Mouse (Mus musculus) lung, adult 2 months (tissue): ENCODE results near the gene Pde6b. TPM values are rescaled to one million over a fixed set of nuclear protein-coding genes. Genes with fewer than 3 reads are reported as not detected.
A peak's percentile ranks its signal among the peaks of the same experiment; 100 is the strongest.

Experiments
- DNase-seq: peaks from one replicate; pipeline ENCODE4 v3.0.0; 2022
- H3K4me1 ChIP-seq: fragments of 200-500 bp; 2 replicates; pipeline ENCODE4 v1.6.1; 2011; ENCODE audit warnings: low read length; ENCODE audit not compliant: control insufficient read depth, insufficient read depth
- H3K4me3 ChIP-seq: fragments of 200-500 bp; replicated peaks from 2 replicates; pipeline ENCODE3; 2011; ENCODE audit warnings: low read depth, mild to moderate bottlenecking, control low read depth, low read length; ENCODE audit errors: extremely low read depth
- CTCF ChIP-seq: fragments of 200-500 bp; IDR thresholded peaks from 2 replicates; pipeline ENCODE4 v1.5.1; 2011; ENCODE audit warnings: mild to moderate bottlenecking, low read length, control low read depth; ENCODE audit not compliant: insufficient read depth
- POLR2A ChIP-seq: fragments of 200-500 bp; IDR thresholded peaks from 2 replicates; pipeline ENCODE4 v1.6.1; 2011; ENCODE audit warnings: low read depth, mild to moderate bottlenecking, control low read depth, low read length, borderline replicate concordance; ENCODE audit errors: extremely low read depth
- WGBS: fragments of 180-500 bp; shearing (Covaris S2); methylation state at CpG from one replicate; pipeline ENCODE4 v1.1.7; 2018; 5-methylcytosine and 5-hydroxymethylcytosine counted together
- polyA plus RNA-seq: library from polyadenylated mRNA; depleted of rRNA; stranded (reverse); fragments of >200 nt; gene quantifications from 2 replicates; pipeline ENCODE4 v1.2.3, GENCODE M21; 2012

Pde6b gene
- polyA plus RNA-seq, 1 experiment, result not detected

DNA sequence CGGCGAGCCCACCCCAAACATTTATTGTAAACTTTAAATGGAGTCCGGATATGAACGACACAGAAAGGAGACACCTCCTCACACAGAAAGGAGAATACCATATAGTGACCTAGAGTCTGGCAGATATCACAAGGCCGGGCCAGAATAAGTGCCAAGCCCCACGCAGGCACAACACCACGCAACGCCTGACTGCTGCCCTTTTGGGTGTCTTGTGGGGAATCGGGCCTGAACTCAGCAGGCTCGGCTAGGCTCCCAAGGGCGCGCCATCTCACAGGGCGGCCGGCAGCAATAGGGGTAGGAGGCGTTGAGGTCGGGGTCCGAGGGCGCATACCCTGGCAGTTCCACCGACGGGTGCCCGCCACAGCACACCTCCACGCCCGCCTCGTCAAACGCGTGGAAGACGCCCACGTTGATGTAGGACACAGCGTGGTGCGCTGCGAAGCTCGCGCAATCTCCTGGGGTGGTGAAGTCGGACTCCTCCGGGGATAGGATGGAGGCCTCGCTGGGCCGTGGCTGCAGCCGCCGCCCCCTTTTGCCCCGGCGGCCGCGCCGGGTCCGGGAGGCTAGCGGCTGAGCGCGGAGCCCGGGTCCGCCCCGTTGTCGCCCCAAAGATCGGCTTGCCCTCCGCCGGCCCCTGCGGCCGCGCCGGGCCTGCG, 21.7 kb upstream of the Pde6b start:
- WGBS, result 3% methylated on average over 60 of the region's 60 CpGs
- peaks cover 5% of the 10 kb centered on the region; the same call in 1 of the 2 replicates for H3K4me1 ChIP-seq
- peak overlapping the region; percentile 1 for H3K4me3 ChIP-seq
- TF ChIP-seq POLR2A (no peak), CTCF (no peak)
- no peak for DNase-seq

- peaks cover 5% of the 10 kb centered on the region; the same call in 1 of the 2 replicates for H3K4me1 ChIP-seq
- TF ChIP-seq POLR2A (no peak), CTCF (no peak)
- H3K4me3 ChIP-seq, result peak overlapping the region; percentile 48
- peak; percentile 24 for DNase-seq
- under 1% methylated on average over 83 of the region's 100 CpGs for WGBS
Observed at GRCm38 (mm10) chr5:108366984-108367841, 21.0 kb upstream of the Pde6b start.

- no peak for DNase-seq
Observed at GRCm38 (mm10) chr5:108367871-108368332, 20.3 kb upstream of the Pde6b start, which contains the start of gene Gm42517. Gm42517 (minus strand) TSS chr5:108367922.

DNA sequence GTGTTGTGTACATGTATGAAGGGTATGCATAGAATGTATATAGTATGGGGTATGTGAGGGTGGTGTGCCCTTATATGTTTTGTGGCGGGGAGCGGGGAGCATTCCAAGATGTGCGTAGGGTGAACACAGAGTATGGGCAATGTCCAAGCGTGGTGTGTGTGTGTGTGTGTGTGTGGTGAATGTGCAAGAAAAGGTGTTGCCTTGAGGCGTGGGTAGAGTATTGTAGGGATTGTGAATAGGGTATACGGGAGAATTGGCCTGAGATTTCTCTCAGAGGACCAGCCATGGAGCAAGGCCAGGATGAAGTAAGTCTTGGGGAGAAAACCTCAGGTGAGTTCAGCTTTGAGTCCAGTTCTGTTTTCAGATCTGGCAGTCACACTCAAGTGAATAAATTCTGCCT, 19.7 kb upstream of the Pde6b start:
- no peak overlapping the region for H3K4me3 ChIP-seq
- 10% methylated on average over 6 of the region's 6 CpGs for WGBS
- TF ChIP-seq POLR2A (no peak), CTCF (no peak)
- peaks cover 5% of the 10 kb centered on the region; the same call in 1 of the 2 replicates for H3K4me1 ChIP-seq
- DNase-seq, result no peak

More at GRCm38 (mm10) chr5:108367871-108368332, 20.3 kb upstream of the Pde6b start, which contains the start of gene Gm42517:
- peaks cover 5% of the 10 kb centered on the region; the same call in 1 of the 2 replicates for H3K4me1 ChIP-seq
- WGBS, result 1% methylated on average over 35 of the region's 36 CpGs
- H3K4me3 ChIP-seq, result peak within 1 kb of the TSS; percentile 48
- TF ChIP-seq CTCF, result no peak
- no peak for TF ChIP-seq POLR2A

DNA sequence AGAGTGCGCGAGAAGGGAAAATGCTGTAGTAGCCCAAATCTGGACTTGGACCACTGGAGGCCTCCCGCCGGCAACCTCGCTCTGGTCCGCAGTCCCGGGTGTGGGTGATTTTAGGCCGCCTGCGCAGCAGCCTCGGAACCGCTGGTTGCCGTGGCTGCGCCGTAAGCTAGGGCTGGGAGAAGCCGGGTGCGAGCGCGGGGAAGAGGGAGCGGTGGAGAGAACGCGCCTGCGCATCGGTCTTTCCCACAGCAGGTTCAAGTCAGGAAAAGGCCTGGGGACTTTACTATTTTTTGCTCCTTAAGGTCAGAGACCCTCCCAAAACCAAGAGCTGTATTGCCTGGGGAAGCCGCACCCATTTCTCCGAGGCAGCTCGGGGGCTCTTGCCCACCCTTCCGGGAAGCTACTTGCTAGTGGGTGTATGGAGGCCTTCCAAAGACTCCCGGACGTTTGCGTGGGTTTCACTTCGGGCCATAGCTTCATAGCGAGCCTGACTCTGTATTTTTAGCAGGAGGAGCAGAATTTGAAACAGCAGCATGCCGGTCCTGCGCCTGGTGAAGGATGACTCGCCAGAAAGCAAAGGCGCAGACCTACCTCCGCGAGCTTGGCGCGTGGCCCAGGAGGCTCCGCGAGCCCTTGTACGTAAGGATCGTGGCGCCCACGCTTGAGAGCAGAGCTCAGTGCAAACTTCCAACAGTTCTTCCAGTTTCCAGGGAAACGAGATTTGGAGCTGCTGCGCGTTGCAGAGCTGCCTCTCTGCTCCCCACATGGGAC, 19.2 kb upstream of the Pde6b start:
- under 1% methylated on average over 49 of the region's 49 CpGs for WGBS
- TF ChIP-seq CTCF, result no peak
- no peak for TF ChIP-seq POLR2A
- Histone ChIP-seq H3K4me3 (peak overlapping the region; percentile 39), H3K4me1 (peaks cover 5% of the 10 kb centered on the region; the same call in 1 of the 2 replicates)
- peak; percentile 14 for DNase-seq

- Histone ChIP-seq H3K4me1 (peaks cover 5% of the 10 kb centered on the region; the same call in 1 of the 2 replicates), H3K4me3 (no peak overlapping the region)
- TF ChIP-seq POLR2A (no peak), CTCF (no peak)
- DNase-seq, result no peak
- WGBS, result 6% methylated on average over 6 of the region's 6 CpGs
Observed at GRCm38 (mm10) chr5:108369964-108370363, 18.2 kb upstream of the Pde6b start.

DNA sequence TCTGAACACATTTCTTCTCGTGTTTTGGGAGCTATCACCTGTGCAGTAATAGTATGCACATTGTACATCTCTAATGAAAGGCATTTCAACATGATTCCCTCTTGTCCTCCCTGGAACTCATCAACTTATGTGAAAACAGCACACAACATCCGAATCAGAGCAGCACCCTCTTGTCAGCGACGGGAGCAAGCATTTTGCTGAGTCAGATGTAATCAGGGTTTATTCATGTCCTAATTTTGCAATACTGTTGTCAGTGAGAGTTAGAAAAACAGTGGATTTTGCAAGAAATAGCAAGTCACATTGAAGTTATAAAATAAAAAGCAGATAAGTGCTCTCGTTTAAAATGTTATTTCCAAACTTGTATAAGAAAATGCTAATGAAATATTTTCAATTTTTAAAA, 14.1 kb upstream of the Pde6b start:
- Histone ChIP-seq H3K4me3 (no peak overlapping the region), H3K4me1 (no peaks in the 10 kb centered on the region; the same call in 1 of the 2 replicates)
- WGBS, result 65% methylated on average over 5 of the region's 5 CpGs
- no peak for TF ChIP-seq POLR2A
- no peak for TF ChIP-seq CTCF
- no peak for DNase-seq

- H3K4me3 ChIP-seq, result no peak overlapping the region
- no peak for DNase-seq
- WGBS, result 64% methylated on average over 1 of the region's 1 CpGs
- TF ChIP-seq CTCF, result no peak
- TF ChIP-seq POLR2A, result no peak
- no peaks in the 10 kb centered on the region for H3K4me1 ChIP-seq
Observed at GRCm38 (mm10) chr5:108376059-108376458, 12.1 kb upstream of the Pde6b start.

DNA sequence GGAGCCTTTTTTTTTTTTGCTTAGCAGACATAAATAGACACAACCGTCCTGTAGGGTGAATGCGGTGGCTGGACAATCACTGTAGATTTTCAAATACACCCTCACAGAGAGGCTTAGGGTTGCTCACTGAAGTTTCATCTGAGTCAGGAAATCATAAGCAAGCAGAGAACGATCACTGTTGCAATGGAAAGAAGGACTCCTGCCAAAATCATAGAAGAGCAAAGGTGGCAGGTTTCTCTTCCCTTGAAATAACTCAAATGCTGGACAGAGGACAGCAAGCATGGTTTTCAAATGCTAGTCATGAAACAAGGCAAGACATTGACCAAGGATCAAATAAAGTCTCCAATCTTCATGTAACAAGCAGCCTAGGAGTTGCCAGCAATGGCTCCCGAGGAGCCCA, 9.8 kb upstream of the Pde6b start:
- no peak overlapping the region for H3K4me3 ChIP-seq
- 73% methylated on average over 4 of the region's 4 CpGs for WGBS
- no peak for TF ChIP-seq POLR2A
- TF ChIP-seq CTCF, result no peak
- H3K4me1 ChIP-seq, result no peaks in the 10 kb centered on the region
- DNase-seq, result no peak
